Mouse (Mus musculus): ENCODE measurements around the gene Zwint.

The Zwint gene

GRCm38 (mm10) chr10:72654270-72655016 is at the start of gene Zwint:
Gene Zwint (plus strand): TSS chr10:72654845.
- peak; percentile 77 to 91 for DNase-seq (ENCODE audit: low spot score in 2 of 2)

GRCm38 (mm10) chr10:72613125-72613915 is 41.3 kb upstream of the Zwint start:
- no peak for DNase-seq (ENCODE audit: low spot score in 2 of 2)

GRCm38 (mm10) chr10:72616153-72616552 is 38.5 kb upstream of the Zwint start:
- no peak for DNase-seq (ENCODE audit: low spot score in 2 of 2)

GRCm38 (mm10) chr10:72620527-72620926 is 34.1 kb upstream of the Zwint start:
- DNase-seq (ENCODE audit: low spot score in 2 of 2) = no peak

GRCm38 (mm10) chr10:72623561-72623960 is 31.1 kb upstream of the Zwint start:
- DNase-seq (ENCODE audit: low spot score in 2 of 2) = peak in 1 of 2 experiments; percentile 23

GRCm38 (mm10) chr10:72634125-72634524 is 20.5 kb upstream of the Zwint start:
- DNase-seq (ENCODE audit: low spot score in 2 of 2) = no peak

GRCm38 (mm10) chr10:72650867-72651266 is 3.8 kb upstream of the Zwint start:
- DNase-seq (ENCODE audit: low spot score in 2 of 2) = no peak

- DNase-seq (ENCODE audit: low spot score in 2 of 2) = no peak
Measured at GRCm38 (mm10) chr10:72653797-72654196, 848 bp upstream of the Zwint start.

GRCm38 (mm10) chr10:72655017-72655509 is 418 bp downstream of the Zwint start:
- DNase-seq (ENCODE audit: low spot score in 2 of 2) = peak in 1 of 2 experiments; percentile 42

- no peak for DNase-seq (ENCODE audit: low spot score in 2 of 2)
Measured at GRCm38 (mm10) chr10:72659198-72659597, 4.6 kb downstream of the Zwint start.

- DNase-seq (ENCODE audit: low spot score in 2 of 2) = no peak
Measured at GRCm38 (mm10) chr10:72660350-72660749, 5.7 kb downstream of the Zwint start.

- no peak for DNase-seq (ENCODE audit: low spot score in 2 of 2)
Measured at GRCm38 (mm10) chr10:72667856-72668255, 13.2 kb downstream of the Zwint start.

- DNase-seq (ENCODE audit: low spot score in 2 of 2) = no peak
Measured at GRCm38 (mm10) chr10:72669086-72669485, 14.4 kb downstream of the Zwint start.

GRCm38 (mm10) chr10:72675971-72676370 is 21.3 kb downstream of the Zwint start:
- no peak for DNase-seq (ENCODE audit: low spot score in 2 of 2)

GRCm38 (mm10) chr10:72676550-72676949 is 21.9 kb downstream of the Zwint start:
- DNase-seq (ENCODE audit: low spot score in 2 of 2) = no peak

GRCm38 (mm10) chr10:72679086-72679485 is 24.4 kb downstream of the Zwint start:
- no peak for DNase-seq (ENCODE audit: low spot score in 2 of 2)

GRCm38 (mm10) chr10:72701092-72701491 is 46.4 kb downstream of the Zwint start:
- no peak for DNase-seq (ENCODE audit: low spot score in 2 of 2)

- no peak for DNase-seq (ENCODE audit: low spot score in 2 of 2)
Measured at GRCm38 (mm10) chr10:72713754-72714153, 59.1 kb downstream of the Zwint start.

Measured in cerebellum, postnatal 4 days (tissue).